Mouse (Mus musculus): ENCODE measurements at regions not wholly inside any gene's neighbourhood (a gene's known extent, or its start where the extent isn't known, plus 50 kb on each side); places are given as distances from the start of the nearest gene placed in this dataset.

DNA sequence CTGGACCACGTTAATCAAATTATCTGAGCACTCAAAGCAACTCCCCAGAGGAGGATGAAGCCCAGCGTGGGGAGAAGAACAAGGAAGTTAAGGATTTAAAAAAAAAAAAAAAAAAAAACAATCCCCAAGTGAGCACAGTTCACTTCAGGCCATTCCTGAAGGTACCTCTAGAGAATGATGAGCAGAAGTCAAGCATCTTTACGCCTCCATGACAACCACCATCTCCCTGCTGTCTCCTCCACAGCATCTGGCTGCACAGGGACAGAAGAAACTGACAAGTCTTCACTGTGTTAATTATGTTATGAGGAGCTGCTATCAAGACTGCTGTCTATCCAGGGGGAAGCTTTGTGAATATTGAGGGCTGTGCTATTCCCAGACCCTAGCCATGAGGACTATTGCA, 246.6 kb downstream of the Ipo11 start:
- DNase-seq (ENCODE audit: low spot score) (no peak), ATAC-seq (ENCODE audit: low FRiP score, low read depth) (no peak)
- TF ChIP-seq POLR2A (IDR thresholded peaks at IDR 0.05; ENCODE audit: borderline replicate concordance, extremely low read depth, insufficient read depth, insufficient read length), result no peak
- WGBS, result 62% methylated on average over 3 of the region's 3 CpGs
- H3K27ac ChIP-seq (replicated peaks; ENCODE audit: low read depth, low read length), result no peak overlapping the region
- H3K4me2 ChIP-seq (replicated peaks; ENCODE audit: low read depth, low read length, severe bottlenecking), result no peak overlapping the region
- no peak overlapping the region for H3K9ac ChIP-seq (ENCODE audit: low read depth, low read length, severe bottlenecking)
- H3K27me3 ChIP-seq (ENCODE audit: control insufficient read depth, insufficient read depth, low read length), result no peaks in the 10 kb centered on the region
- H3K9me3 ChIP-seq (ENCODE audit: control insufficient read depth, low read length), result no peaks in the 10 kb centered on the region
- H3K4me1 ChIP-seq (ENCODE audit: control insufficient read depth, insufficient read depth, low read length), result no peaks in the 10 kb centered on the region
- no peak overlapping the region for H3K4me3 ChIP-seq (replicated peaks; ENCODE audit: low read length)
- no peaks in the 10 kb centered on the region for H3K36me3 ChIP-seq (ENCODE audit: control insufficient read depth, insufficient read depth, low read length)

DNA sequence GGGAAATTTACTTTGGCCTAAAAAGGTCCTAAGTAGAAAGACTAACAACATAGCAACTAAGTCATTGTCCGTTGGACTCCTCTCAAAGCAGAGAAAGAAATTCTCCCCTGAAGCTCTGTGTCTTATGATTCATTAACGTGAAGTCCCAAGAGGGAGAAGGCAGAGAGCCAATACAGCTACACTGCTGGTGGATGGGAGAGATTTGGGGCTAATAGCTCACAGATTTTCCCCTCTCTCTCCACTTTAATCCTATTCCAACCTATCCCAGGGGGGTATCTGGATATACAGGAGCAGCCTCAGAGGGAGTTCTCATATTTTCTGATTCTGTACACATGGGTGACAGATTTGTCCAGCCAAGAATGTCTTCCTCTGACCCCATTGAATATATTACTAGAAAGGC, 247.1 kb downstream of the Ipo11 start:
- H3K27ac ChIP-seq (replicated peaks; ENCODE audit: low read depth, low read length), result no peak overlapping the region
- no peaks in the 10 kb centered on the region for H3K27me3 ChIP-seq (ENCODE audit: control insufficient read depth, insufficient read depth, low read length)
- 63% methylated on average over 2 of the region's 2 CpGs for WGBS
- H3K9ac ChIP-seq (ENCODE audit: low read depth, low read length, severe bottlenecking), result no peak overlapping the region
- H3K9me3 ChIP-seq (ENCODE audit: control insufficient read depth, low read length), result no peaks in the 10 kb centered on the region
- no peaks in the 10 kb centered on the region for H3K4me1 ChIP-seq (ENCODE audit: control insufficient read depth, insufficient read depth, low read length)
- H3K4me3 ChIP-seq (replicated peaks; ENCODE audit: low read length), result no peak overlapping the region
- H3K36me3 ChIP-seq (ENCODE audit: control insufficient read depth, insufficient read depth, low read length), result no peaks in the 10 kb centered on the region
- ATAC-seq (ENCODE audit: low FRiP score, low read depth), result no peak
- no peak overlapping the region for H3K4me2 ChIP-seq (replicated peaks; ENCODE audit: low read depth, low read length, severe bottlenecking)
- TF ChIP-seq POLR2A (IDR thresholded peaks at IDR 0.05; ENCODE audit: borderline replicate concordance, extremely low read depth, insufficient read depth, insufficient read length), result no peak
- peak; percentile 42 for DNase-seq (ENCODE audit: low spot score)

DNA sequence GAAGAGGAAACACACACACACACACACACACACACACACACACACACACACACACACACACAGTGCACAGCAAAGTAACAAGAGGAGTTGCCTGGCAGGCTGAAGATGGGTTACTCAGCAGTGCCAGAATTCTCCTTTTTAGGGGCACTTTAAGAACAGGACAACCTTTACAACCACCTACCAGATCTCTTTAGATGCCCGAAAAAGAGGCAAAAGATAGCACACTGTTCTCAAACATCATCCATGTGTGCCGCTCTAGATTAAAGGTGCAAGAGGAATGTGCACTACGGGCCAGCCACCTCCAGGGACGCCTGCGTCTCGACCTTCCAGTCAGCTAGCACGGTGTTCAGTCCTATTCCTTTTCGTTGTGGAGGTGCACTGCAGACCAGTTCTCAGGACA, 247.7 kb downstream of the Ipo11 start:
- no peak overlapping the region for H3K4me3 ChIP-seq (replicated peaks; ENCODE audit: low read length)
- no peak for TF ChIP-seq POLR2A (IDR thresholded peaks at IDR 0.05; ENCODE audit: borderline replicate concordance, extremely low read depth, insufficient read depth, insufficient read length)
- no peak for ATAC-seq (ENCODE audit: low FRiP score, low read depth)
- WGBS, result 64% methylated on average over 8 of the region's 8 CpGs
- H3K4me2 ChIP-seq (replicated peaks; ENCODE audit: low read depth, low read length, severe bottlenecking), result no peak overlapping the region
- H3K27me3 ChIP-seq (ENCODE audit: control insufficient read depth, insufficient read depth, low read length), result no peaks in the 10 kb centered on the region
- no peaks in the 10 kb centered on the region for H3K4me1 ChIP-seq (ENCODE audit: control insufficient read depth, insufficient read depth, low read length)
- H3K27ac ChIP-seq (replicated peaks; ENCODE audit: low read depth, low read length), result no peak overlapping the region
- DNase-seq (ENCODE audit: low spot score), result no peak
- H3K9me3 ChIP-seq (ENCODE audit: control insufficient read depth, low read length), result no peaks in the 10 kb centered on the region
- no peaks in the 10 kb centered on the region for H3K36me3 ChIP-seq (ENCODE audit: control insufficient read depth, insufficient read depth, low read length)
- H3K9ac ChIP-seq (ENCODE audit: low read depth, low read length, severe bottlenecking), result no peak overlapping the region

DNA sequence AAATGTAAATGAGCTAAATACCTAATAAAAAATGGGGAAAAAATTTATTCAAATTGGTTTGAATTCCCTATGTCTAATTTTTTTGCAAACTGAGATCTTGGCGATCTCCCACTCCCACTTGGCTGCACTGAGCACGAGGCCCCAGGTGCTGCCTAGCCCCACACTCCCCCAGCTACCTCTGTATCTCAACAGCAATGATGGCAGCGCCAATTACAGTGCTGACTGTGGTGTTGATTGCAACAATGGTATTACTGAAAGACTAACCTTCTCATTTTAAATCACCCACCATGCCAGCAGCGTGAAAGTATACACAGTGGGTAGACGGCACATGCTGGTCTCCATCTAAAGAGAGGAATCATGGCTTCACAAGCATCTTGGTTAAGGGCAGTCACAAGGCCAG, 267.1 kb downstream of the Ipo11 start:
- Histone ChIP-seq H3K27ac (replicated peaks; ENCODE audit: low read depth, low read length) (no peak overlapping the region), H3K9ac (ENCODE audit: low read depth, low read length, severe bottlenecking) (no peak overlapping the region), H3K4me1 (ENCODE audit: control insufficient read depth, insufficient read depth, low read length) (no peaks in the 10 kb centered on the region), H3K36me3 (ENCODE audit: control insufficient read depth, insufficient read depth, low read length) (no peaks in the 10 kb centered on the region), H3K9me3 (ENCODE audit: control insufficient read depth, low read length) (no peaks in the 10 kb centered on the region), H3K27me3 (ENCODE audit: control insufficient read depth, insufficient read depth, low read length) (no peaks in the 10 kb centered on the region), H3K4me2 (replicated peaks; ENCODE audit: low read depth, low read length, severe bottlenecking) (no peak overlapping the region), H3K4me3 (replicated peaks; ENCODE audit: low read length) (no peak overlapping the region)
- WGBS, result 89% methylated on average over 5 of the region's 5 CpGs
- DNase-seq (ENCODE audit: low spot score) (no peak), ATAC-seq (ENCODE audit: low FRiP score, low read depth) (no peak)
- TF ChIP-seq POLR2A (IDR thresholded peaks at IDR 0.05; ENCODE audit: borderline replicate concordance, extremely low read depth, insufficient read depth, insufficient read length), result no peak

DNA sequence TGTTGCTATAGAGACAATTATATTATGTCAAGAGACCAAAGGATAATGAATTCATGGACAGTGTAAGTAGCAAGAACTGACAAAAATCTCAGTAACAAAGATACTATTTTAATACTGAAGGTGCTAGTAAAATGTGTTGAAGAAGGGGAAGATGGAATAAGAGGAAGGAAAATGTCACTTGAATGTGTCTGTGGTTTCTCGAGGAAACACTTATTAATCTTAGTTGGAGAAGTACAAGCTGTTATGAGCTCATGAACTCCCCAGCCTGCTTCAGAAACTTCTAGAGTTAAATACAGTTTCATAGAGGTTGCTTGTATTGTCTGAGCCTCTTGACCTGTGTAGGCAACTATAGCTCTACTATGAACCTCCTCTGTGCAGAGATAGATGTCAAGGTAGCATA, 274.6 kb downstream of the Ipo11 start:
- Histone ChIP-seq H3K4me3 (replicated peaks; ENCODE audit: low read length) (no peak overlapping the region), H3K36me3 (ENCODE audit: control insufficient read depth, insufficient read depth, low read length) (no peaks in the 10 kb centered on the region), H3K27me3 (ENCODE audit: control insufficient read depth, insufficient read depth, low read length) (no peaks in the 10 kb centered on the region), H3K4me1 (ENCODE audit: control insufficient read depth, insufficient read depth, low read length) (no peaks in the 10 kb centered on the region), H3K9me3 (ENCODE audit: control insufficient read depth, low read length) (no peaks in the 10 kb centered on the region), H3K27ac (replicated peaks; ENCODE audit: low read depth, low read length) (no peak overlapping the region), H3K4me2 (replicated peaks; ENCODE audit: low read depth, low read length, severe bottlenecking) (no peak overlapping the region), H3K9ac (ENCODE audit: low read depth, low read length, severe bottlenecking) (no peak overlapping the region)
- WGBS, result 76% methylated on average over 1 of the region's 1 CpGs
- DNase-seq (ENCODE audit: low spot score), result no peak
- TF ChIP-seq POLR2A (IDR thresholded peaks at IDR 0.05; ENCODE audit: borderline replicate concordance, extremely low read depth, insufficient read depth, insufficient read length), result no peak
- ATAC-seq (ENCODE audit: low FRiP score, low read depth), result no peak

DNA sequence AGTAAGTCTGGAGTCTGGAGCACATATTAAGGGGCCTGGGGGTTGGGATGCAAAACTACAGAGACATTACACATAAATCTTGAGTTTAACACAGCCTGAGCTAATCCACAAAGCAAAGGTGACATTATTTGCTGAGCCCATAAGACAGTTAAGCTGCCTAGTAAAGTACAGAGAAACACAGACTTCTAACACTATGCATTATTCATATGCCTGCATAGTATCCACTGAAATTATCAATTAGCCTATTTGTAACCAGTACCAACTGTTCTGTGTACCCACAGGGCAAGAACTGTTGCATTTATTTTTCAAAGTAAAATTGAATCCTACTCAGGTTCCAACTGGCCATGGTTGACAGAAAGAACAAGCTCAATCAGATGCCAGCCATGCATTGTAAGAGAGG, 287.4 kb downstream of the Ipo11 start:
- no peak overlapping the region for H3K4me3 ChIP-seq (replicated peaks; ENCODE audit: low read length)
- DNase-seq (ENCODE audit: low spot score) (no peak), ATAC-seq (ENCODE audit: low FRiP score, low read depth) (no peak)
- no peak overlapping the region for H3K27ac ChIP-seq (replicated peaks; ENCODE audit: low read depth, low read length)
- no peaks in the 10 kb centered on the region for H3K4me1 ChIP-seq (ENCODE audit: control insufficient read depth, insufficient read depth, low read length)
- TF ChIP-seq POLR2A (IDR thresholded peaks at IDR 0.05; ENCODE audit: borderline replicate concordance, extremely low read depth, insufficient read depth, insufficient read length), result no peak
- H3K9me3 ChIP-seq (ENCODE audit: control insufficient read depth, low read length), result no peaks in the 10 kb centered on the region
- H3K27me3 ChIP-seq (ENCODE audit: control insufficient read depth, insufficient read depth, low read length), result no peaks in the 10 kb centered on the region
- H3K36me3 ChIP-seq (ENCODE audit: control insufficient read depth, insufficient read depth, low read length), result no peaks in the 10 kb centered on the region
- no peak overlapping the region for H3K9ac ChIP-seq (ENCODE audit: low read depth, low read length, severe bottlenecking)
- no peak overlapping the region for H3K4me2 ChIP-seq (replicated peaks; ENCODE audit: low read depth, low read length, severe bottlenecking)
